Mouse (Mus musculus) cerebellum, adult 2 months (tissue): ENCODE measurements around the gene Spsb1.

Experiments used
- CTCF ChIP-seq: fragments of 200-500 bp; IDR thresholded peaks from 2 replicates; pipeline ENCODE4 v1.5.1; 2011; ENCODE audit warnings: low read depth, mild to moderate bottlenecking, control low read depth, low read length, moderate library complexity, borderline replicate concordance; ENCODE audit not compliant: insufficient read depth
- POLR2A ChIP-seq: fragments of 200-500 bp; IDR thresholded peaks from 2 replicates; pipeline ENCODE4 v1.6.1; 2011; ENCODE audit warnings: low read length, control low read depth, borderline replicate concordance; ENCODE audit not compliant: insufficient read depth

- TF ChIP-seq POLR2A (no peak), CTCF (no peak)
Measured at GRCm38 (mm10) chr4:149948119-149948518, 6.7 kb downstream of the Spsb1 start.
